Mouse (Mus musculus): Measurements from ENCODE around the gene Adamtsl4. TPM values are rescaled to one million over a fixed set of nuclear protein-coding genes. Genes with fewer than 3 reads are reported as not detected.

Gene Adamtsl4
- polyA plus RNA-seq, 1 experiment from 2014 or later: 1.0 TPM

GRCm38 (mm10) chr3:95726696-95727358, 39.1 kb upstream of the Adamtsl4 start:
- H3K9me3 ChIP-seq (replicated peaks; ENCODE audit: control insufficient read depth, low read length, poor library complexity, severe bottlenecking): no peaks in the 10 kb centered on the region
- H3K9ac ChIP-seq (ENCODE audit: low read depth, low read length): no peak overlapping the region
- H3K4me3 ChIP-seq (ENCODE audit: low read depth, low read length): no peak overlapping the region
- H3K4me1 ChIP-seq (ENCODE audit: control insufficient read depth, insufficient read depth, low read length): no peaks in the 10 kb centered on the region
- no peak for ATAC-seq
- H3K27ac ChIP-seq (ENCODE audit: low read length): no peak overlapping the region
- no peaks in the 10 kb centered on the region for H3K27me3 ChIP-seq (ENCODE audit: control insufficient read depth, insufficient read depth, low read depth, low read length)
- H3K4me2 ChIP-seq (ENCODE audit: low read length): no peak overlapping the region
- WGBS: 78% methylated on average over 7 of the region's 7 CpGs
- no peaks in the 10 kb centered on the region for H3K36me3 ChIP-seq (ENCODE audit: control insufficient read depth, insufficient read depth, low read length)

GRCm38 (mm10) chr3:95725863-95726262, 38.1 kb upstream of the Adamtsl4 start:
- H3K4me1 ChIP-seq (ENCODE audit: control insufficient read depth, insufficient read depth, low read length): no peaks in the 10 kb centered on the region
- no peaks in the 10 kb centered on the region for H3K9me3 ChIP-seq (replicated peaks; ENCODE audit: control insufficient read depth, low read length, poor library complexity, severe bottlenecking)
- no peaks in the 10 kb centered on the region for H3K36me3 ChIP-seq (ENCODE audit: control insufficient read depth, insufficient read depth, low read length)
- H3K4me3 ChIP-seq (ENCODE audit: low read depth, low read length): no peak overlapping the region
- H3K9ac ChIP-seq (ENCODE audit: low read depth, low read length): no peak overlapping the region
- 87% methylated on average over 7 of the region's 7 CpGs for WGBS
- H3K4me2 ChIP-seq (ENCODE audit: low read length): no peak overlapping the region
- H3K27me3 ChIP-seq (ENCODE audit: control insufficient read depth, insufficient read depth, low read depth, low read length): no peaks in the 10 kb centered on the region
- H3K27ac ChIP-seq (ENCODE audit: low read length): no peak overlapping the region
- no peak for ATAC-seq

GRCm38 (mm10) chr3:95722386-95722785, 34.7 kb upstream of the Adamtsl4 start:
- no peak overlapping the region for H3K4me3 ChIP-seq (ENCODE audit: low read depth, low read length)
- H3K9me3 ChIP-seq (replicated peaks; ENCODE audit: control insufficient read depth, low read length, poor library complexity, severe bottlenecking): no peaks in the 10 kb centered on the region
- no peaks in the 10 kb centered on the region for H3K4me1 ChIP-seq (ENCODE audit: control insufficient read depth, insufficient read depth, low read length)
- no peaks in the 10 kb centered on the region for H3K27me3 ChIP-seq (ENCODE audit: control insufficient read depth, insufficient read depth, low read depth, low read length)
- 84% methylated on average over 3 of the region's 3 CpGs for WGBS
- H3K27ac ChIP-seq (ENCODE audit: low read length): no peak overlapping the region
- H3K4me2 ChIP-seq (ENCODE audit: low read length): no peak overlapping the region
- no peaks in the 10 kb centered on the region for H3K36me3 ChIP-seq (ENCODE audit: control insufficient read depth, insufficient read depth, low read length)
- no peak overlapping the region for H3K9ac ChIP-seq (ENCODE audit: low read depth, low read length)
- ATAC-seq: no peak

- Histone ChIP-seq H3K9ac (ENCODE audit: low read depth, low read length) (no peak overlapping the region), H3K36me3 (ENCODE audit: control insufficient read depth, insufficient read depth, low read length) (no peaks in the 10 kb centered on the region), H3K4me1 (ENCODE audit: control insufficient read depth, insufficient read depth, low read length) (no peaks in the 10 kb centered on the region), H3K27me3 (ENCODE audit: control insufficient read depth, insufficient read depth, low read depth, low read length) (no peaks in the 10 kb centered on the region), H3K4me3 (ENCODE audit: low read depth, low read length) (no peak overlapping the region), H3K4me2 (ENCODE audit: low read length) (no peak overlapping the region), H3K27ac (ENCODE audit: low read length) (no peak overlapping the region), H3K9me3 (replicated peaks; ENCODE audit: control insufficient read depth, low read length, poor library complexity, severe bottlenecking) (no peaks in the 10 kb centered on the region)
- no peak for ATAC-seq
- 99% methylated on average over 2 of the region's 2 CpGs for WGBS
Observed at GRCm38 (mm10) chr3:95718153-95718552, 30.4 kb upstream of the Adamtsl4 start.

GRCm38 (mm10) chr3:95716075-95716474, 28.4 kb upstream of the Adamtsl4 start:
- Histone ChIP-seq H3K9me3 (replicated peaks; ENCODE audit: control insufficient read depth, low read length, poor library complexity, severe bottlenecking) (no peaks in the 10 kb centered on the region), H3K27ac (ENCODE audit: low read length) (no peak overlapping the region), H3K36me3 (ENCODE audit: control insufficient read depth, insufficient read depth, low read length) (no peaks in the 10 kb centered on the region), H3K9ac (ENCODE audit: low read depth, low read length) (no peak overlapping the region), H3K4me2 (ENCODE audit: low read length) (no peak overlapping the region), H3K4me1 (ENCODE audit: control insufficient read depth, insufficient read depth, low read length) (no peaks in the 10 kb centered on the region), H3K4me3 (ENCODE audit: low read depth, low read length) (no peak overlapping the region), H3K27me3 (ENCODE audit: control insufficient read depth, insufficient read depth, low read depth, low read length) (no peaks in the 10 kb centered on the region)
- ATAC-seq: no peak
- 82% methylated on average over 1 of the region's 1 CpGs for WGBS

GRCm38 (mm10) chr3:95709967-95710366, 22.2 kb upstream of the Adamtsl4 start:
- Histone ChIP-seq H3K36me3 (ENCODE audit: control insufficient read depth, insufficient read depth, low read length) (no peaks in the 10 kb centered on the region), H3K4me1 (ENCODE audit: control insufficient read depth, insufficient read depth, low read length) (no peaks in the 10 kb centered on the region), H3K4me3 (ENCODE audit: low read depth, low read length) (no peak overlapping the region), H3K27ac (ENCODE audit: low read length) (no peak overlapping the region), H3K9ac (ENCODE audit: low read depth, low read length) (no peak overlapping the region), H3K4me2 (ENCODE audit: low read length) (no peak overlapping the region), H3K27me3 (ENCODE audit: control insufficient read depth, insufficient read depth, low read depth, low read length) (no peaks in the 10 kb centered on the region), H3K9me3 (replicated peaks; ENCODE audit: control insufficient read depth, low read length, poor library complexity, severe bottlenecking) (no peaks in the 10 kb centered on the region)
- ATAC-seq: no peak

- ATAC-seq: no peak
- Histone ChIP-seq H3K9ac (ENCODE audit: low read depth, low read length) (no peak overlapping the region), H3K4me3 (ENCODE audit: low read depth, low read length) (no peak overlapping the region), H3K4me2 (ENCODE audit: low read length) (no peak overlapping the region), H3K27ac (ENCODE audit: low read length) (no peak overlapping the region), H3K9me3 (replicated peaks; ENCODE audit: control insufficient read depth, low read length, poor library complexity, severe bottlenecking) (no peaks in the 10 kb centered on the region), H3K36me3 (ENCODE audit: control insufficient read depth, insufficient read depth, low read length) (no peaks in the 10 kb centered on the region), H3K4me1 (ENCODE audit: control insufficient read depth, insufficient read depth, low read length) (no peaks in the 10 kb centered on the region), H3K27me3 (ENCODE audit: control insufficient read depth, insufficient read depth, low read depth, low read length) (no peaks in the 10 kb centered on the region)
- WGBS: 94% methylated on average over 4 of the region's 4 CpGs
Observed at GRCm38 (mm10) chr3:95709044-95709443, 21.3 kb upstream of the Adamtsl4 start.

GRCm38 (mm10) chr3:95707497-95707896, 19.8 kb upstream of the Adamtsl4 start:
- no peak for ATAC-seq
- no peaks in the 10 kb centered on the region for H3K4me1 ChIP-seq (ENCODE audit: control insufficient read depth, insufficient read depth, low read length)
- H3K36me3 ChIP-seq (ENCODE audit: control insufficient read depth, insufficient read depth, low read length): no peaks in the 10 kb centered on the region
- H3K9ac ChIP-seq (ENCODE audit: low read depth, low read length): no peak overlapping the region
- 92% methylated on average over 7 of the region's 7 CpGs for WGBS
- no peaks in the 10 kb centered on the region for H3K9me3 ChIP-seq (replicated peaks; ENCODE audit: control insufficient read depth, low read length, poor library complexity, severe bottlenecking)
- H3K27ac ChIP-seq (ENCODE audit: low read length): no peak overlapping the region
- H3K27me3 ChIP-seq (ENCODE audit: control insufficient read depth, insufficient read depth, low read depth, low read length): no peaks in the 10 kb centered on the region
- H3K4me3 ChIP-seq (ENCODE audit: low read depth, low read length): no peak overlapping the region
- H3K4me2 ChIP-seq (ENCODE audit: low read length): no peak overlapping the region

- Histone ChIP-seq H3K27me3 (ENCODE audit: control insufficient read depth, insufficient read depth, low read depth, low read length) (no peaks in the 10 kb centered on the region), H3K27ac (ENCODE audit: low read length) (no peak overlapping the region), H3K4me1 (ENCODE audit: control insufficient read depth, insufficient read depth, low read length) (peaks cover 5% of the 10 kb centered on the region), H3K4me2 (ENCODE audit: low read length) (no peak overlapping the region), H3K9ac (ENCODE audit: low read depth, low read length) (no peak overlapping the region), H3K4me3 (ENCODE audit: low read depth, low read length) (no peak overlapping the region), H3K36me3 (ENCODE audit: control insufficient read depth, insufficient read depth, low read length) (no peaks in the 10 kb centered on the region), H3K9me3 (replicated peaks; ENCODE audit: control insufficient read depth, low read length, poor library complexity, severe bottlenecking) (no peaks in the 10 kb centered on the region)
- ATAC-seq: no peak
- WGBS: 85% methylated on average over 4 of the region's 4 CpGs
Observed at GRCm38 (mm10) chr3:95706273-95706672, 18.6 kb upstream of the Adamtsl4 start.

All from midbrain, embryonic 16.5 days (tissue).